Mouse (Mus musculus) left cerebral cortex, adult 2 months (tissue): Measurements from ENCODE around the gene Ankle2. TPM values are rescaled to one million over a fixed set of nuclear protein-coding genes. Genes with fewer than 3 reads are reported as not detected.
A peak's percentile ranks its signal among the peaks of the same experiment; 100 is the strongest.

Experiments used
- DNase-seq, 2 experiments: peaks; one replicate each; pipeline ENCODE4 v3.0.0; 2021 to 2022; ENCODE audit warnings: low spot score in 2 of 2, mixed read lengths in 1 of 2; ENCODE audit errors: extremely low spot score in 1 of 2
- H3K27ac ChIP-seq: fragments of 200-600 bp; 2 replicates; pipeline ENCODE4 v1.8.1; 2022
- H3K4me3 ChIP-seq: fragments of 200-600 bp; 2 replicates; pipeline ENCODE4 v1.8.1; 2022
- CTCF ChIP-seq: fragments of 200-600 bp; IDR thresholded peaks from 2 replicates; pipeline ENCODE4 v1.8.1; 2022; ENCODE audit warnings: antibody characterized with exemption, mild to moderate bottlenecking, moderate library complexity
- intact Hi-C: fragments of 180-260 bp; cut with DNase I; formaldehyde crosslinking; loops from one replicate; pipeline ENCODE4 v1.15.1; 2025
- long read RNA-seq, 2 experiments: library from polyadenylated mRNA; stranded (forward); transcript quantifications; one replicate each; pipeline ENCODE4 v2.0.0; 2021; ENCODE audit warnings: borderline mapping rate in 2 of 2
- total RNA-seq, 2 experiments: library from RNA; stranded (reverse); gene quantifications; 2 replicates each; pipeline ENCODE4 v1.2.3; 2021

Gene Ankle2
- 10 to 100 TPM; 35.0 to 43.6 TPM for total RNA-seq
- long read RNA-seq, experiment 1, full-length matches to known transcripts: 37 of 46 reads
- long read RNA-seq, experiment 1, partial matches to known transcripts: 4 of 46 reads
- long read RNA-seq, experiment 1, other reads (novel, unspliced or antisense): 5 of 46 reads
- long read RNA-seq, experiment 2, full-length matches to known transcripts: 32 of 36 reads
- long read RNA-seq, experiment 2, partial matches to known transcripts: 3 of 36 reads
- long read RNA-seq, experiment 2, other reads (novel, unspliced or antisense): 1 of 36 reads

DNA sequence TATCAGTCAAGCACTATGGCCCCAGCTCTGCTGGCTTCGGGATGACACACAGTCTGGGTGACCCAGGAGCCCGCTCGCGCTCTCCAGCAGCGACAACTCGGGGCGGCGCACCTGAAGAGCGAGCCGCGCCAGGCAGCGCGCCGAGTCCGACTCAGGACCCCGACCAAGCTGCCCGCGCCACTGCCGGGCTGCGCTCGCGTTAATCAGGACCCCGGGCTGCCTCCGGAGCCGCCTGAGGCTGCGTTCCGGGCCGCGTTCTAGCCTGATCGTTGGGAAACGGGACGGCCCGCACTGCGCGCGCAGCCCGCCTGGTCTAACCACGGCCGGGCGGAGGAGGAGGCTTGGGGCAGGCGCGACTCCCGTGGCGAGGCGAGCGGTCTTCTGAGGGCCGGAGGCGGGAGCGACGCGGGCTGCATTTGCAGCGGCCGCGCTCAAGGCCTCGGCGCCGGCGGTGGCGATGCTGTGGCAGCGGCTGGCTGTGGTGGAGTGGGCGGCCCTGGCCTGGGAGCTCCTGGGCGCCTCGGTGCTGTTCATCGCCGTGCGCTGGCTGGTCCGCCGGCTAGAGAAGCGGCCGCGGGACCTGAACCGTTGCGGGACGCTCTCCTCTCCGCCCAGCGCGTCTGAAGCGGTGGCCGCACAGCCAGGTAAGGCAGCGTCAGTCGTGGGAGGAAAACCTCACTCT is at the start of gene Ankle2:
TSS of gene Ankle2 (plus strand) at position 225 of the 682 bp plus-strand sequence.
- peak within 1 kb of the TSS; percentile 80 for H3K4me3 ChIP-seq
- intact Hi-C loops: no loop called here
- H3K27ac ChIP-seq: peak within 1 kb of the TSS; percentile 90
- TF ChIP-seq CTCF: no peak
- peak; percentile 92 to 95 for DNase-seq

DNA sequence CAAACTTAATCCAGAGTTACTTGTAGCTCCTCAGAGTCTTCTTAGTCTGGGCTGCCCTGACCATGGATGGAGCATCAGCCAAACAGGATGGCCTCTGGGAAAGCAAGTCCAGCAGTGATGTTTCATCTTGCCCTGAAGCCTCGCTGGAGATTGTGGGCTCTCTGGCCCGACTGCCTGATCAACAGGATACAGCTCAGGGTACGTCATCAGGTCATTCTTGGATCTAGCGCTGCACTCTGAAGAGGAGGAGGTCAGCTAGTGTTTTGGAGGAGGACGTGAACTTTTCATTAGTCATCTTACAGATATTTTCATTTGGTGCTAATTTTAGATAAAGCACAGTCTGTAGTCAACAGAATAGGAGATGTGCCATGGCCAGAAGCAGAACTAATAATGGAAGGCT is 49.1 kb upstream of the Ankle2 start:
- intact Hi-C loops: no loop called here
- no peak overlapping the region for H3K27ac ChIP-seq
- no peak for TF ChIP-seq CTCF
- H3K4me3 ChIP-seq: no peak overlapping the region
- no peak for DNase-seq

GRCm38 (mm10) chr5:110203164-110203895 is 27.5 kb upstream of the Ankle2 start:
- intact Hi-C loops: no loop called here
- no peak for DNase-seq
- Histone ChIP-seq H3K27ac (no peak overlapping the region), H3K4me3 (no peak overlapping the region)
- TF ChIP-seq CTCF: peak; percentile 46

- intact Hi-C loops: no loop called here
- Histone ChIP-seq H3K4me3 (no peak overlapping the region), H3K27ac (no peak overlapping the region)
- peak; percentile 51 for TF ChIP-seq CTCF
- no peak for DNase-seq
Measured at GRCm38 (mm10) chr5:110204777-110205176, 26.0 kb upstream of the Ankle2 start.

DNA sequence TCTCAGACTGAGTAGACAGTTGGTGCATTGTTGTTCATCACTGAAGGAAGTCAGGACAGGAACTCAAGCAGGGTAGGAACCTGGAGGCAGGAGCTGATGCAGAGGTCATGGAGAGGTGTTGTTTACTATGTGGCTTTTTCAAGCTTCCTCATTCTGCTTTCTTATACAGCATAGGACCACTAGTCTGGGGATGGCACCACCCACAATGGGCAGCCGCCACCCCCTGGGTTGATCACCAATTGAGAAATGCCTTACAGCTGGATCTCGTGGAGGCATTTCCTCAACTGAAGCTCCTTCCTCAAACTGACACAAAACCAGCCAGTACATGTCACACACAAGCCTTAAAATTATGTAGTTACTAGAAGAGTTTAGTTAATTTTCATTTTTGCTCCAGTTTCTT is 19.5 kb upstream of the Ankle2 start:
- no peak for TF ChIP-seq CTCF
- DNase-seq: no peak
- no peak overlapping the region for H3K4me3 ChIP-seq
- H3K27ac ChIP-seq: no peak overlapping the region
- intact Hi-C loops: no loop called here

DNA sequence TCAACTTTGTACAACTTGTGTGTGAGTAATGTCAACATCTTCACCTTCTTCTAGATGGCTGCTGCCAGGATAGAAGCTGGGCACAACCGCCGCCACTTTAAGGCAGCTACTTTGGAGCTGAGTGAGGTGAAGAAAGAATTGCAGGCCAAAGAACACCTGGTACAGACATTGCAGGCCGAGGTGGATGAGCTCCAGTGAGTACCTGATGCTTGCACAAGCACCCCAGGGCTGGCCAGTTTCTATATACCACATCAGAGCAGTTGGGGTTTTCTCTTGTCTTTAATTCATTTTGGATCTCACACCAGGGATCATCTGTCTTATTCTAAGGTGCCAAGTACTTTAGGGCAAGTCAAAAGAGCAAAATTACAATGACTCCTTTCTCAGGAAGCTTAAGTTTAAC is 14.0 kb upstream of the Ankle2 start:
- Histone ChIP-seq H3K27ac (no peak overlapping the region), H3K4me3 (no peak overlapping the region)
- no peak for DNase-seq
- TF ChIP-seq CTCF: no peak
- intact Hi-C loops: no loop called here

- H3K27ac ChIP-seq: no peak overlapping the region
- no peak overlapping the region for H3K4me3 ChIP-seq
- no peak for DNase-seq
- intact Hi-C loops: no loop called here
- no peak for TF ChIP-seq CTCF
Measured at GRCm38 (mm10) chr5:110220331-110220730, 10.5 kb upstream of the Ankle2 start.

- Histone ChIP-seq H3K27ac (no peak overlapping the region), H3K4me3 (no peak overlapping the region)
- DNase-seq: no peak
- no peak for TF ChIP-seq CTCF
- intact Hi-C loops: no loop called here
Measured at GRCm38 (mm10) chr5:110222757-110223156, 8.0 kb upstream of the Ankle2 start.

DNA sequence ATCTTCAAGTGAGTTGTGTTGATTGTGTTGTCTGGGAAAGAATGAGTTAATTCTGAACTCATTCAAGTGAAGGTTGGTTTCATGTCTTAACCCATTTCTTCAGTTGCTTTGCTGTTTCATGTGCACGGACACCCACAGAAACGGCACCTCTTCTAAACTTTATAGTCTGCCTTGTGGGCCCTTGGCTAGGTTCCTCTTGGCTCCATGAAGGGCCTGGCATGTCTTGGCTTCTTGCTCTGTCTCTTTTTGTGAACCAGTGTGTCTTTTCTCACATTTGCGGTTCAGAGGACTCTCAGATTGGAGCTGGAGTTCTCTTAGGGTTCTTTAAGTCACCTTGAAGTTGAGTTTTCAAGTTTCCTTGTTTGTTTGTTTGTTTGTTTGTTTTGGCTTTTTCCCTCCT is 5.7 kb upstream of the Ankle2 start:
- intact Hi-C loops: no loop called here
- no peak for TF ChIP-seq CTCF
- no peak overlapping the region for H3K4me3 ChIP-seq
- DNase-seq: no peak
- H3K27ac ChIP-seq: no peak overlapping the region

- no peak overlapping the region for H3K4me3 ChIP-seq
- no peak for TF ChIP-seq CTCF
- DNase-seq: no peak
- intact Hi-C loops: no loop called here
- no peak overlapping the region for H3K27ac ChIP-seq
Measured at GRCm38 (mm10) chr5:110227336-110227883, 3.4 kb upstream of the Ankle2 start.

GRCm38 (mm10) chr5:110230401-110230779 is 414 bp upstream of the Ankle2 start:
- TF ChIP-seq CTCF: no peak
- H3K27ac ChIP-seq: peak overlapping the region; percentile 90
- peak overlapping the region; percentile 80 for H3K4me3 ChIP-seq
- DNase-seq: no peak
- intact Hi-C loops: no loop called here

DNA sequence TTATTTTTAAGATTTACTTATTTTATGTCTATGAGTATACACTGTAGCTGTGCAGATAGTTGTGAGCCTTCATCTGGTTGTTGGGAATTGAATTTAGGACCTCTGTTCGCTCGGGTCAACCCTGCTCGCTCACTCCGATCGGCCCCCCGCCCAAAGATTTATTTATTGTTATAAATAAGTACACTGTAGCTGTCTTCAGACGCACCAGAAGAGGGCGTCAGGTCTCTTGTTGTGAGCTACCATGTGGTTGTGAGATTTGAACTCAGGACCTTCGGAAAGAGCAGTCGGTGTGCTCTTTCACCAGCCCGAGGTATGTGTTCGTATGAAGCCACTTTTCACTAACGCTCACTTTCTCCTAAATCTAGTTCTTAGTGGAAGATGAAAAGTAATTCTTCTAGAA is 834 bp downstream of the Ankle2 start:
- no peak; the same call in 1 of the 2 replicates for TF ChIP-seq CTCF
- peak overlapping the region; percentile 80 for H3K4me3 ChIP-seq
- intact Hi-C loops: loop anchor here (2.0 kb wide), 1 partner anchor 53 kb away; no protein-coding TSS in a partner anchor
- no peak for DNase-seq
- peak overlapping the region; percentile 90 for H3K27ac ChIP-seq
